Mouse (Mus musculus) CH12.LX (cell line): Measurements from ENCODE around the gene Olfr1494. TPM values are rescaled to one million over a fixed set of nuclear protein-coding genes. Genes with fewer than 3 reads are reported as not detected.

ENCODE experiments used
- DNase-seq: peaks from one replicate; pipeline ENCODE4 v3.0.0-alpha.2; 2013; ENCODE audit errors: extremely low read depth
- H3K27ac ChIP-seq: 2 replicates; pipeline ENCODE4 v1.5.1; 2012; ENCODE audit warnings: low read depth, mild to moderate bottlenecking, control low read depth, moderate library complexity; ENCODE audit not compliant: insufficient read depth
- H3K27me3 ChIP-seq: replicated peaks from 2 replicates; pipeline ENCODE3; 2012; ENCODE audit warnings: inconsistent platforms
- H3K36me3 ChIP-seq, 2 experiments: replicated peaks in 1 of 2; 2 replicates each; pipeline versions ENCODE3 to v1.6.1; 2012; ENCODE audit warnings: inconsistent platforms in 1 of 2, low read length in 1 of 2, mild to moderate bottlenecking in 1 of 2, mixed read lengths in 1 of 2, moderate library complexity in 1 of 2; ENCODE audit not compliant: control insufficient read depth in 1 of 2, insufficient read depth in 1 of 2
- H3K4me1 ChIP-seq, 2 experiments: 2 replicates each; pipeline ENCODE4 v1.6.1; 2012; ENCODE audit warnings: inconsistent platforms in 1 of 2, moderate library complexity in 1 of 2; ENCODE audit not compliant: insufficient read depth in 2 of 2, control insufficient read depth in 1 of 2
- H3K4me2 ChIP-seq: 2 replicates; pipeline ENCODE4 v1.6.1; 2012; ENCODE audit warnings: low read depth, mild to moderate bottlenecking, control low read depth; ENCODE audit not compliant: poor library complexity, insufficient read depth, severe bottlenecking
- H3K4me3 ChIP-seq, 3 experiments: fragments of 150-350 bp in 1 of 3; sonication (generic) in 1 of 3; replicated peaks in 1 of 3; 2 replicates each; pipeline versions ENCODE3 to v1.5.1; 2011 to 2012; ENCODE audit warnings: low read depth in 2 of 3, low read length in 2 of 3, mild to moderate bottlenecking in 2 of 3, moderate library complexity in 2 of 3, control low read depth in 1 of 3, improper control_type of control experiment in 1 of 3, inconsistent platforms in 1 of 3, mixed read lengths in 1 of 3; ENCODE audit not compliant: poor library complexity in 1 of 3
- H3K79me2 ChIP-seq: replicated peaks from 2 replicates; pipeline ENCODE4 v1.6.1; 2012; ENCODE audit warnings: mild to moderate bottlenecking, moderate library complexity; ENCODE audit not compliant: control insufficient read depth, poor library complexity, insufficient read depth, severe bottlenecking; ENCODE audit errors: extremely low read depth
- H3K9ac ChIP-seq: 2 replicates; pipeline ENCODE4 v1.6.1; 2012; ENCODE audit warnings: low read depth, mild to moderate bottlenecking, control low read depth, moderate library complexity; ENCODE audit not compliant: insufficient read depth
- H3K9me3 ChIP-seq: replicated peaks from 2 replicates; pipeline ENCODE3; 2012; ENCODE audit warnings: low read length, inconsistent platforms, mixed read lengths
- BHLHE40 ChIP-seq: IDR thresholded peaks from 2 replicates; pipeline ENCODE4 v1.6.1; 2011; ENCODE audit warnings: mild to moderate bottlenecking, low read depth, low read length, improper control_type of control experiment
- CTCF ChIP-seq, 2 experiments: IDR thresholded peaks in 1 of 2; conservative IDR thresholded peaks in 1 of 2; 2 replicates each; pipeline ENCODE4 v1.5.1; 2011 to 2012; ENCODE audit warnings: low read depth in 2 of 2, low read length in 2 of 2, improper control_type of control experiment in 1 of 2, inconsistent platforms in 1 of 2, mild to moderate bottlenecking in 1 of 2, moderate library complexity in 1 of 2
- E2F4 ChIP-seq: IDR thresholded peaks from 2 replicates; pipeline ENCODE4 v1.6.1; 2011; ENCODE audit warnings: low read depth, low read length, improper control_type of control experiment; ENCODE audit not compliant: insufficient replicate concordance
- ELF1 ChIP-seq: IDR thresholded peaks from 2 replicates; pipeline ENCODE4 v1.6.1; 2014; ENCODE audit warnings: low read depth, mild to moderate bottlenecking, inconsistent platforms, low read length, improper control_type of control experiment
- EP300 ChIP-seq: IDR thresholded peaks from 2 replicates; pipeline ENCODE4 v1.6.1; 2011; ENCODE audit warnings: low read length, improper control_type of control experiment
- ETS1 ChIP-seq: conservative IDR thresholded peaks from 2 replicates; pipeline ENCODE4 v1.6.1; 2012; ENCODE audit warnings: low read depth, mild to moderate bottlenecking, inconsistent platforms, low read length, improper control_type of control experiment, moderate library complexity
- IRF4 ChIP-seq: IDR thresholded peaks from 2 replicates; pipeline ENCODE4 v1.6.1; 2014; ENCODE audit warnings: low read depth, mild to moderate bottlenecking, inconsistent platforms, low read length, improper control_type of control experiment
- JUND ChIP-seq: conservative IDR thresholded peaks from 2 replicates; pipeline ENCODE4 v1.6.1; 2011; ENCODE audit warnings: low read depth, low read length, improper control_type of control experiment
- KAT2A ChIP-seq: IDR thresholded peaks from 2 replicates; pipeline ENCODE4 v1.6.1; 2012; ENCODE audit warnings: low read length, improper control_type of control experiment, inconsistent platforms; ENCODE audit not compliant: insufficient replicate concordance
- MAFK ChIP-seq: IDR thresholded peaks from 2 replicates; pipeline ENCODE4 v1.6.1; 2011; ENCODE audit warnings: low read length, improper control_type of control experiment; ENCODE audit not compliant: insufficient replicate concordance
- MAZ ChIP-seq: IDR thresholded peaks from 2 replicates; pipeline ENCODE4 v1.6.1; 2012; ENCODE audit warnings: low read depth, mild to moderate bottlenecking, inconsistent platforms, low read length, improper control_type of control experiment, moderate library complexity
- MEF2A ChIP-seq: IDR thresholded peaks from 2 replicates; pipeline ENCODE4 v1.6.1; 2014; ENCODE audit warnings: low read depth, mild to moderate bottlenecking, inconsistent platforms, low read length, improper control_type of control experiment, borderline replicate concordance
- MXI1 ChIP-seq: IDR thresholded peaks from 2 replicates; pipeline ENCODE4 v1.6.1; 2011; ENCODE audit warnings: mild to moderate bottlenecking, low read depth, low read length, improper control_type of control experiment
- NRF1 ChIP-seq: IDR thresholded peaks from 2 replicates; pipeline ENCODE4 v1.6.1; 2014; ENCODE audit warnings: low read depth, mild to moderate bottlenecking, inconsistent platforms, low read length, improper control_type of control experiment, moderate library complexity
- PAX5 ChIP-seq: IDR thresholded peaks from 2 replicates; pipeline ENCODE4 v1.6.1; 2012; ENCODE audit warnings: low read length, inconsistent platforms, mixed read lengths
- POLR2A ChIP-seq: IDR thresholded peaks from 2 replicates; pipeline ENCODE4 v1.6.1; 2011; ENCODE audit warnings: low read depth, mild to moderate bottlenecking, improper control_type of control experiment, low read length
- SIN3A ChIP-seq: IDR thresholded peaks from 2 replicates; pipeline ENCODE4 v1.6.1; 2012; ENCODE audit warnings: low read length, improper control_type of control experiment, inconsistent platforms
- TCF12 ChIP-seq: IDR thresholded peaks from 2 replicates; pipeline ENCODE4 v1.6.1; 2014; ENCODE audit warnings: low read depth, mild to moderate bottlenecking, inconsistent platforms, low read length, improper control_type of control experiment
- UBTF ChIP-seq: IDR thresholded peaks from 2 replicates; pipeline ENCODE4 v1.6.1; 2012; ENCODE audit warnings: low read depth, mild to moderate bottlenecking, inconsistent platforms, low read length, improper control_type of control experiment, moderate library complexity
- USF1 ChIP-seq: IDR thresholded peaks from 2 replicates; pipeline ENCODE4 v1.6.1; 2014; ENCODE audit warnings: low read depth, mild to moderate bottlenecking, inconsistent platforms, low read length, improper control_type of control experiment
- ZC3H11A ChIP-seq: IDR thresholded peaks from 2 replicates; pipeline ENCODE4 v1.6.1; 2012; ENCODE audit warnings: low read depth, mild to moderate bottlenecking, inconsistent platforms, low read length, improper control_type of control experiment
- ZKSCAN1 ChIP-seq: IDR thresholded peaks from 2 replicates; pipeline ENCODE4 v1.6.1; 2012; ENCODE audit warnings: low read depth, inconsistent platforms, low read length, improper control_type of control experiment, borderline replicate concordance
- dilution Hi-C: fragments of 300-500 bp; cut with MboI; formaldehyde crosslinking; loops from 2 replicates; pipeline ENCODE4 v1.14.3; 2020; ENCODE audit warnings: low sequenced_read_pairs; ENCODE audit not compliant: extremely low pct_unique_long_range_greater_than_20kb, extremely low pct_ligation_motif_present
- in situ Hi-C: fragments of 300-500 bp; cut with MboI; formaldehyde crosslinking; loops from 3 replicates; pipeline ENCODE4 v1.14.3; 2019; ENCODE audit warnings: low sequenced_read_pairs, low pct_ligation_motif_present, low pct_unique_long_range_greater_than_20kb, mixed read lengths
- polyA plus RNA-seq: library from polyadenylated mRNA; unstranded; fragments of >175 nt; gene quantifications from 2 replicates; pipeline ENCODE4 v1.2.1, GENCODE M21; 2012; ENCODE audit warnings: low read depth; ENCODE audit not compliant: insufficient read length
- total RNA-seq, 2 experiments: library from RNA; depleted of rRNA; stranded (reverse); fragments of 300-350 nt in 1 of 2; fragments of >200 nt in 1 of 2; gene quantifications; 2 replicates each; pipeline ENCODE4 v1.2.3; 2012 to 2014

Olfr1494 gene
- total and polyA plus RNA-seq, 3 experiments = not detected

DNA sequence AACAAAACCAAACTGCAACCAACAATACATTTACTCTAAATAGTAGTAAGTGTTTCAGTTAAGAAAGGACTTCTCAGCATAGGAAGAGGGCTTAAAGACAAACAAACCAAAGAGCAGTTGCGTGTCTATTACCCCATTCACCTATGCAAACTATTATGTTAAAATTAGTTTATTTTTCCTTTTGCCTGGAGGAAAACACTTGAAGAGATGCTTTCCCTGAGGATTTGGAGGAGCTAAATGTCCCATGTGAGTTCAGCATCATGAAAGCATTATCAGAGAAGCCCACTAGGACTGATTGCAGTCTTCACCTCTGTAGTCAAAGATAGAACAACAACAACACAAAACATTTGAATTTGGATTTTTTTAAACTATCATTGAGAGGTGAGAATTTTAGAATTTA lies 38.0 kb downstream of the Olfr1494 start, which contains the start of gene Olfr1496:
Olfr1496 (plus strand) TSS at position 301 of the 400 bp plus-strand sequence.
- in situ Hi-C loops (no loop called here), dilution Hi-C loops (no loop called here)
- no peak within 1 kb of the TSS for H3K4me3 ChIP-seq
- H3K36me3 ChIP-seq = no peaks in the 10 kb centered on the region
- no peak within 1 kb of the TSS for H3K27ac ChIP-seq
- no peaks in the 10 kb centered on the region for H3K79me2 ChIP-seq
- no peaks in the 10 kb centered on the region for H3K9me3 ChIP-seq
- no peak for DNase-seq
- no peak within 1 kb of the TSS for H3K9ac ChIP-seq
- no peaks in the 10 kb centered on the region for H3K4me1 ChIP-seq
- no peak for TF ChIP-seq PAX5
- no peak for TF ChIP-seq CTCF (conservative IDR thresholded peaks at IDR 0.05 in 1 of 2, IDR thresholded peaks at IDR 0.05 in 1 of 2; ENCODE audit: low read depth in 2 of 2, low read length in 2 of 2)
- no peak for TF ChIP-seq SIN3A
- TF ChIP-seq KAT2A = no peak
- no peak for TF ChIP-seq MXI1
- TF ChIP-seq EP300 = no peak
- no peak for TF ChIP-seq MAZ
- no peak for TF ChIP-seq NRF1
- no peak within 1 kb of the TSS for H3K4me2 ChIP-seq
- H3K27me3 ChIP-seq = no peaks in the 10 kb centered on the region

DNA sequence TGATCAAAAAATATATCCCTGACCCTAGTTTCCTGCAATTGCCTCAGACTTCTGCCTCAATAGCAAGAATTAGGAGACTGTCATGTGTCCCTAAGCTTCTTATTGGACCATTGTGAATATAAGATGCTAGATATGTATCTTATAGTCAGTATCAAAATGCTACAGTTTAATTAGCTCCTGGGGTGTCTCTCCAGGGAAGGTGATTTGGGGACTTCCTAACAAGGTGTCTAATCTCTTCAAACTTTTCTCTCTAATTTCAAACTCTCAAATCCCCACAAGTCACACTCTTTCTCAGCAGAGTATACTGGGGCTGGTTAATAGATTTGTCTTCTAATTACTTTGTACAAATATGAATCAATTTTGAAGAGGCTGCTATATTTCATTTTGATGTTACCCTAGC lies 58.6 kb downstream of the Olfr1494 start, which contains the start of gene Olfr1497:
Olfr1497 (minus strand) TSS at position 101 of the 400 bp plus-strand sequence.
- Histone ChIP-seq H3K4me1 (no peaks in the 10 kb centered on the region), H3K27ac (no peak within 1 kb of the TSS), H3K36me3 (no peaks in the 10 kb centered on the region), H3K9me3 (no peaks in the 10 kb centered on the region), H3K9ac (no peak within 1 kb of the TSS), H3K4me3 (no peak within 1 kb of the TSS), H3K79me2 (no peaks in the 10 kb centered on the region), H3K27me3 (no peaks in the 10 kb centered on the region), H3K4me2 (no peak within 1 kb of the TSS)
- in situ Hi-C loops = no loop called here
- no peak for DNase-seq
- dilution Hi-C loops = no loop called here
- TF ChIP-seq ETS1 = no peak
- no peak for TF ChIP-seq CTCF (conservative IDR thresholded peaks at IDR 0.05 in 1 of 2, IDR thresholded peaks at IDR 0.05 in 1 of 2; ENCODE audit: low read depth in 2 of 2, low read length in 2 of 2)
- TF ChIP-seq ZC3H11A = no peak
- TF ChIP-seq POLR2A = no peak
- TF ChIP-seq BHLHE40 = no peak
- TF ChIP-seq ELF1 = no peak
- TF ChIP-seq EP300 = no peak
- TF ChIP-seq MXI1 = no peak
- no peak for TF ChIP-seq TCF12
- no peak for TF ChIP-seq JUND
- no peak for TF ChIP-seq MEF2A
- TF ChIP-seq USF1 = no peak
- TF ChIP-seq UBTF = no peak
- TF ChIP-seq ZKSCAN1 = no peak
- no peak for TF ChIP-seq IRF4
- no peak for TF ChIP-seq E2F4
- TF ChIP-seq KAT2A = no peak
- no peak for TF ChIP-seq MAFK

Other genes starting within 250 kb of the Olfr1494 start
- gene Olfr1477, start 239.2 kb upstream of the Olfr1494 start, total RNA-seq (2012; rRNA removed) = not detected in 2 replicates
- not detected in 2 replicates for gene Olfr1477, start 239.2 kb upstream of the Olfr1494 start, total RNA-seq (2014; rRNA removed)
- not detected in 2 replicates for gene Olfr1477, start 239.2 kb upstream of the Olfr1494 start, polyA plus RNA-seq
- gene Olfr1480, start 211.8 kb upstream of the Olfr1494 start, total RNA-seq (2012; rRNA removed) = not detected in 2 replicates
- not detected in 2 replicates for gene Olfr1480, start 211.8 kb upstream of the Olfr1494 start, total RNA-seq (2014; rRNA removed)
- gene Olfr1480, start 211.8 kb upstream of the Olfr1494 start, polyA plus RNA-seq = not detected in 2 replicates
- gene Olfr1484, start 156.2 kb upstream of the Olfr1494 start, total RNA-seq (2012; rRNA removed) = not detected in 2 replicates
- gene Olfr1484, start 156.2 kb upstream of the Olfr1494 start, total RNA-seq (2014; rRNA removed) = not detected in 2 replicates
- gene Olfr1484, start 156.2 kb upstream of the Olfr1494 start, polyA plus RNA-seq = not detected in 2 replicates
- not detected in 2 replicates for gene Olfr1487, start 122.4 kb upstream of the Olfr1494 start, total RNA-seq (2012; rRNA removed)
- not detected in 2 replicates for gene Olfr1487, start 122.4 kb upstream of the Olfr1494 start, total RNA-seq (2014; rRNA removed)
- not detected in 2 replicates for gene Olfr1487, start 122.4 kb upstream of the Olfr1494 start, polyA plus RNA-seq
- not detected in 2 replicates for gene Olfr1489, start 108.1 kb upstream of the Olfr1494 start, total RNA-seq (2012; rRNA removed)
- gene Olfr1489, start 108.1 kb upstream of the Olfr1494 start, total RNA-seq (2014; rRNA removed) = not detected in 2 replicates
- gene Olfr1489, start 108.1 kb upstream of the Olfr1494 start, polyA plus RNA-seq = not detected in 2 replicates
- not detected in 2 replicates for gene Olfr1490, start 88.6 kb upstream of the Olfr1494 start, total RNA-seq (2012; rRNA removed)
- gene Olfr1490, start 88.6 kb upstream of the Olfr1494 start, total RNA-seq (2014; rRNA removed) = not detected in 2 replicates
- not detected in 2 replicates for gene Olfr1490, start 88.6 kb upstream of the Olfr1494 start, polyA plus RNA-seq
- gene Olfr1491, start 42.5 kb upstream of the Olfr1494 start, total RNA-seq (2012; rRNA removed) = not detected in 2 replicates
- not detected in 2 replicates for gene Olfr1491, start 42.5 kb upstream of the Olfr1494 start, total RNA-seq (2014; rRNA removed)
- not detected in 2 replicates for gene Olfr1491, start 42.5 kb upstream of the Olfr1494 start, polyA plus RNA-seq
- not detected in 2 replicates for gene Olfr1493-ps1, start 16.4 kb upstream of the Olfr1494 start, total RNA-seq (2012; rRNA removed)
- not detected in 2 replicates for gene Olfr1493-ps1, start 16.4 kb upstream of the Olfr1494 start, total RNA-seq (2014; rRNA removed)
- gene Olfr1493-ps1, start 16.4 kb upstream of the Olfr1494 start, polyA plus RNA-seq = not detected in 2 replicates
- not detected in 2 replicates for gene Olfr1495, start 24.9 kb downstream of the Olfr1494 start, total RNA-seq (2012; rRNA removed)
- not detected in 2 replicates for gene Olfr1495, start 24.9 kb downstream of the Olfr1494 start, total RNA-seq (2014; rRNA removed)
- not detected in 2 replicates for gene Olfr1495, start 24.9 kb downstream of the Olfr1494 start, polyA plus RNA-seq
- gene Olfr1496, start 38.1 kb downstream of the Olfr1494 start, total RNA-seq (2012; rRNA removed) = not detected in 2 replicates
- gene Olfr1496, start 38.1 kb downstream of the Olfr1494 start, total RNA-seq (2014; rRNA removed) = not detected in 2 replicates
- gene Olfr1496, start 38.1 kb downstream of the Olfr1494 start, polyA plus RNA-seq = not detected in 2 replicates
- gene Olfr1497, start 58.5 kb downstream of the Olfr1494 start, total RNA-seq (2012; rRNA removed) = not detected in 2 replicates
- not detected in 2 replicates for gene Olfr1497, start 58.5 kb downstream of the Olfr1494 start, total RNA-seq (2014; rRNA removed)
- not detected in 2 replicates for gene Olfr1497, start 58.5 kb downstream of the Olfr1494 start, polyA plus RNA-seq
- gene Olfr1499, start 79.7 kb downstream of the Olfr1494 start, total RNA-seq (2012; rRNA removed) = not detected in 2 replicates
- not detected in 2 replicates for gene Olfr1499, start 79.7 kb downstream of the Olfr1494 start, total RNA-seq (2014; rRNA removed)
- not detected in 2 replicates for gene Olfr1499, start 79.7 kb downstream of the Olfr1494 start, polyA plus RNA-seq
- not detected in 2 replicates for gene Olfr1500, start 90.8 kb downstream of the Olfr1494 start, total RNA-seq (2012; rRNA removed)
- gene Olfr1500, start 90.8 kb downstream of the Olfr1494 start, total RNA-seq (2014; rRNA removed) = not detected in 2 replicates
- not detected in 2 replicates for gene Olfr1500, start 90.8 kb downstream of the Olfr1494 start, polyA plus RNA-seq
- gene Olfr1501, start 111.0 kb downstream of the Olfr1494 start, total RNA-seq (2012; rRNA removed) = not detected in 2 replicates
- not detected in 2 replicates for gene Olfr1501, start 111.0 kb downstream of the Olfr1494 start, total RNA-seq (2014; rRNA removed)
- gene Olfr1501, start 111.0 kb downstream of the Olfr1494 start, polyA plus RNA-seq = not detected in 2 replicates
- not detected in 2 replicates for gene Olfr1502, start 122.1 kb downstream of the Olfr1494 start, total RNA-seq (2012; rRNA removed)
- gene Olfr1502, start 122.1 kb downstream of the Olfr1494 start, total RNA-seq (2014; rRNA removed) = not detected in 2 replicates
- not detected in 2 replicates for gene Olfr1502, start 122.1 kb downstream of the Olfr1494 start, polyA plus RNA-seq
- not detected in 2 replicates for gene Olfr1504, start 158.2 kb downstream of the Olfr1494 start, total RNA-seq (2012; rRNA removed)
- not detected in 2 replicates for gene Olfr1504, start 158.2 kb downstream of the Olfr1494 start, total RNA-seq (2014; rRNA removed)
- gene Olfr1504, start 158.2 kb downstream of the Olfr1494 start, polyA plus RNA-seq = not detected in 2 replicates
- gene Olfr1505, start 173.8 kb downstream of the Olfr1494 start, total RNA-seq (2012; rRNA removed) = not detected in 2 replicates
- not detected in 2 replicates for gene Olfr1505, start 173.8 kb downstream of the Olfr1494 start, total RNA-seq (2014; rRNA removed)
- not detected in 2 replicates for gene Olfr1505, start 173.8 kb downstream of the Olfr1494 start, polyA plus RNA-seq